9 mouse cellular contexts compared by ENCODE assay signal in the genomic region with DNA sequence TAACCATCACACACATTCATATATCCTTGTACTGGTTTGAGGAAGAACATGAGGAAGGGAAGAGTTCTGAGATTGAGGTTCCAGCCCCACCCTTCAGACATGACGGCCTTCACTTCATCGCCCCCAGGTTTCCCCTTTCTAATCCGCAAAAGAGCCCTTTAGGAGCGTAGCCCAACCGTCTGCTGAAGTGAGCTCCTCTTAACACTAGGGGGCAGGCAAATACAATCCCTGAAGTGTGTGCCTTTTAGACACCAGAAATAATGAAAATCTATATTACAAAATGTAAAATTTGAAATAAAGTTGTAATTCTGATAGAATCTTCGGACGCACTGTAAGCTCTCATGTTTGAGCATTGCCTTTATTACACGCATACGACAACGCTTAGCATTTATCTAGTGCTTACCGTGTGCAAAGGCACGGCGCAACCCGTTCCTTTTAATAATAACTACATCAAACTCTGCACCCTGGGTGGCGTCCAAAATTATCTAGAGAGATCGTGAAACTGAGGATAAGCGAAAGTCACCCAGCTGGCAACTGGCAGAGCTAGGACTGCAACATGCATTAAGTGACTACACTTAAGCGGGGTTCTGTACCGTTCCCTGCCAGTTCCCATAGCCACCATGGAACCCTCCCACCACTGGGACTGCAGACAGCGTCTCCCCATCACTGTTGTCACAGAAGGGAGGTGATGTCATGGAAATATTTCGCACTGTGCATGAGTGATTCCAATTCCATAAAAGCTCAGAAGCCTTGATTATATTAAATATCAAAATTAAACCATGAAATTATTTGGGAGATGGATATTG.
DNase-seq lines count a peak whose midpoint lies in the region; ATAC-seq and TF ChIP-seq lines count a peak whose summit lies in the region.
"Had no signal": no experiment of that assay in that cellular context is flagged by ENCODE, and none has a peak within 500 bp of the region (broad histone marks: within the 10 kb centered on the region; RNA-seq: fewer than 3 reads in every experiment).

No protein-coding gene starts in this region.

- no peaks in the 10 kb centered on the region for H3K36me3 ChIP-seq in kidney, adult 2 months (ENCODE audit: control insufficient read depth, insufficient read depth, low read length)
- no peaks in the 10 kb centered on the region for H3K36me3 ChIP-seq in kidney, embryonic 15.5 days
- H3K36me3 ChIP-seq in hindbrain, embryonic 13.5 days, result no peaks in the 10 kb centered on the region
- H3K36me3 ChIP-seq in limb, embryonic 13.5 days, result no peaks in the 10 kb centered on the region
- no peaks in the 10 kb centered on the region for H3K36me3 ChIP-seq in neural tube, embryonic 15.5 days

- peak; percentile 40 for DNase-seq in kidney, adult 2 months
- no peak for DNase-seq in Patski (ENCODE audit: low read depth, low spot score)
- DNase-seq in embryo, embryonic 9.5 days (ENCODE audit: extremely low spot score), result peak; percentile 38
- DNase-seq in urinary bladder, postnatal 25 days (ENCODE audit: low spot score), result no peak

- peaks cover 3% of the 10 kb centered on the region; the same call in 1 of the 2 replicates for H3K4me1 ChIP-seq in kidney, adult 2 months (ENCODE audit: control insufficient read depth, insufficient read depth, low read length)
- H3K4me1 ChIP-seq in kidney, embryonic 15.5 days, result peaks cover 3% of the 10 kb centered on the region; the same call in 1 of the 2 replicates
- peaks cover 2% of the 10 kb centered on the region; the same call in 1 of the 2 replicates for H3K4me1 ChIP-seq in hindbrain, embryonic 13.5 days (replicated peaks)
- H3K4me1 ChIP-seq in limb, embryonic 13.5 days, result peaks cover 7% of the 10 kb centered on the region; the same call in 1 of the 2 replicates
- peaks cover 7% of the 10 kb centered on the region for H3K4me1 ChIP-seq in neural tube, embryonic 15.5 days

- no peak overlapping the region for H3K27ac ChIP-seq in kidney, adult 2 months (ENCODE audit: insufficient read depth, low read depth, low read length)
- H3K27ac ChIP-seq in kidney, embryonic 15.5 days, result no peak overlapping the region
- H3K27ac ChIP-seq in hindbrain, embryonic 13.5 days, result no peak overlapping the region
- H3K27ac ChIP-seq in limb, embryonic 13.5 days, result no peak overlapping the region
- H3K27ac ChIP-seq in neural tube, embryonic 15.5 days (replicated peaks), result no peak overlapping the region

- H3K9ac ChIP-seq in kidney, embryonic 15.5 days, result no peak overlapping the region
- H3K9ac ChIP-seq in hindbrain, embryonic 13.5 days, result no peak overlapping the region
- H3K9ac ChIP-seq in limb, embryonic 13.5 days, result no peak overlapping the region
- no peak overlapping the region for H3K9ac ChIP-seq in neural tube, embryonic 15.5 days (replicated peaks)

- H3K9me3 ChIP-seq in kidney, embryonic 15.5 days (replicated peaks), result no peaks in the 10 kb centered on the region
- no peaks in the 10 kb centered on the region for H3K9me3 ChIP-seq in hindbrain, embryonic 13.5 days
- H3K9me3 ChIP-seq in limb, embryonic 13.5 days, result no peaks in the 10 kb centered on the region
- no peaks in the 10 kb centered on the region for H3K9me3 ChIP-seq in neural tube, embryonic 15.5 days (replicated peaks)
- H3K9me3 ChIP-seq: megakaryocyte, embryonic 14.5 days had no signal

- POLR2A ChIA-PET in Patski (lab: Charles Lee), result interaction anchor here (0.6 kb wide), 1 partner anchor 1066 kb away, joined by 6 read pairs; no protein-coding TSS in a partner anchor

- peak; percentile 60 for TF ChIP-seq CTCF in kidney, adult 2 months (conservative IDR thresholded peaks at IDR 0.05; ENCODE audit: insufficient read depth, insufficient read length, low read depth, low read length)
- peak; percentile 74 for TF ChIP-seq CTCF in Patski (IDR thresholded peaks at IDR 0.05)

- no peaks in the 10 kb centered on the region for H3K27me3 ChIP-seq in kidney, adult 2 months (replicated peaks; ENCODE audit: control insufficient read depth, insufficient read depth, low read length)
- H3K27me3 ChIP-seq in kidney, embryonic 15.5 days, result no peaks in the 10 kb centered on the region
- H3K27me3 ChIP-seq in Patski, result no peaks in the 10 kb centered on the region
- H3K27me3 ChIP-seq in hindbrain, embryonic 13.5 days, result no peaks in the 10 kb centered on the region
- no peaks in the 10 kb centered on the region for H3K27me3 ChIP-seq in limb, embryonic 13.5 days
- no peaks in the 10 kb centered on the region for H3K27me3 ChIP-seq in neural tube, embryonic 15.5 days (replicated peaks)

- in situ Hi-C loops in Patski (cut with MboI; ENCODE audit: low pct_unique_long_range_greater_than_20kb), result loop anchor here (5.0 kb wide), 2 partner anchors 565 to 1045 kb away; no protein-coding TSS in a partner anchor

- ATAC-seq in kidney, embryonic 15.5 days (replicated peaks; ENCODE audit: low FRiP score), result no peak
- ATAC-seq in Patski, result no peak
- peak; percentile 61; the same call in 1 of the 2 replicates for ATAC-seq in hindbrain, embryonic 13.5 days (ENCODE audit: low FRiP score)
- ATAC-seq in limb, embryonic 13.5 days (ENCODE audit: low FRiP score, low read depth), result peak; percentile 37; the same call in 1 of the 2 replicates
- no peak; the same call in none of the 2 replicates for ATAC-seq in neural tube, embryonic 15.5 days (ENCODE audit: low FRiP score)

- TF ChIP-seq POLR2A in kidney, adult 2 months (IDR thresholded peaks at IDR 0.05; ENCODE audit: low read depth, low read length), result no peak

- CTCF ChIA-PET in Patski (lab: Charles Lee), result interaction anchor here (0.8 to 2.2 kb wide), 18 partner anchors 10 to 1047 kb away, joined by 3 to 9 read pairs (median 4); partner anchors contain the start of gene Kctd12

- H3K4me2 ChIP-seq in kidney, embryonic 15.5 days, result no peak overlapping the region
- no peak overlapping the region for H3K4me2 ChIP-seq in hindbrain, embryonic 13.5 days
- H3K4me2 ChIP-seq in limb, embryonic 13.5 days (replicated peaks), result no peak overlapping the region
- H3K4me2 ChIP-seq in neural tube, embryonic 15.5 days, result peak overlapping the region; percentile 35

- no peak overlapping the region for H3K4me3 ChIP-seq in kidney, adult 2 months (ENCODE audit: insufficient read depth, low read depth, low read length)
- H3K4me3 ChIP-seq in kidney, embryonic 15.5 days (replicated peaks), result no peak overlapping the region
- H3K4me3 ChIP-seq in hindbrain, embryonic 13.5 days, result no peak overlapping the region
- H3K4me3 ChIP-seq in limb, embryonic 13.5 days, result no peak overlapping the region
- 0 out of 2 replicates have a peak overlapping the region, but pooled peaks have one; percentile 9 for H3K4me3 ChIP-seq in neural tube, embryonic 15.5 days (replicated peaks)
- H3K4me3 ChIP-seq: megakaryocyte, embryonic 14.5 days had no signal

- WGBS in kidney, adult 2 months, result 53% methylated on average over 21 of the region's 21 CpGs
- 57% methylated on average over 21 of the region's 21 CpGs for WGBS in kidney, embryonic 15.5 days
- WGBS in hindbrain, embryonic 13.5 days, result 59% methylated on average over 21 of the region's 21 CpGs
- WGBS in limb, embryonic 13.5 days, result 51% methylated on average over 21 of the region's 21 CpGs
- 46% methylated on average over 21 of the region's 21 CpGs for WGBS in neural tube, embryonic 15.5 days

Comparison
In these comparisons a context has a peak if more than half of its experiments do, and no peak if none do; other contexts are left out.
1. DNase-seq: peak in kidney, adult 2 months (single experiment) and embryo, embryonic 9.5 days (single experiment); none in Patski (single experiment) and urinary bladder, postnatal 25 days (single experiment).
2. ATAC-seq: peak in hindbrain, embryonic 13.5 days (single experiment) and limb, embryonic 13.5 days (single experiment); none in kidney, embryonic 15.5 days (single experiment), Patski (single experiment) and neural tube, embryonic 15.5 days (single experiment).